Mouse (Mus musculus) forebrain, embryonic 15.5 days (tissue): ENCODE measurements at regions not wholly inside any gene's neighbourhood (a gene's known extent, or its start where the extent isn't known, plus 50 kb on each side); places are given as distances from the start of the nearest gene placed in this dataset.

Experiments used
- ATAC-seq: fragments of 200-750 bp; cut with Nextera tagmentation; replicated peaks from 2 replicates; pipeline ENCODE4 v1.8.0; 2017; ENCODE audit warnings: mild to moderate bottlenecking, moderate TSS enrichment, moderate library complexity
- H3K27ac ChIP-seq: fragments of 300-500 bp; sonication (generic); replicated peaks from 2 replicates; pipeline ENCODE4 v1.5.1; 2015; ENCODE audit warnings: mild to moderate bottlenecking, inconsistent platforms
- H3K27me3 ChIP-seq: fragments of 300-500 bp; sonication (generic); 2 replicates; pipeline ENCODE4 v1.6.1; 2015; ENCODE audit warnings: inconsistent platforms
- H3K36me3 ChIP-seq: fragments of 300-500 bp; sonication (generic); 2 replicates; pipeline ENCODE4 v1.6.1; 2015; ENCODE audit warnings: mild to moderate bottlenecking, inconsistent platforms
- H3K4me1 ChIP-seq: fragments of 300-500 bp; sonication (generic); 2 replicates; pipeline ENCODE4 v1.6.1; 2015; ENCODE audit warnings: inconsistent platforms
- H3K4me2 ChIP-seq: fragments of 300-500 bp; sonication (generic); replicated peaks from 2 replicates; pipeline ENCODE4 v1.6.1; 2015; ENCODE audit warnings: mild to moderate bottlenecking, inconsistent platforms
- H3K4me3 ChIP-seq: fragments of 300-500 bp; sonication (generic); 2 replicates; pipeline ENCODE4 v1.5.1; 2015; ENCODE audit warnings: mild to moderate bottlenecking, inconsistent platforms
- H3K9ac ChIP-seq: fragments of 300-500 bp; sonication (generic); replicated peaks from 2 replicates; pipeline ENCODE4 v1.6.1; 2015; ENCODE audit warnings: mild to moderate bottlenecking, inconsistent platforms
- H3K9me3 ChIP-seq: fragments of 300-500 bp; sonication (generic); 2 replicates; pipeline ENCODE4 v1.6.1; 2016; ENCODE audit warnings: inconsistent platforms
- WGBS: fragments of 180-500 bp; shearing (Covaris S2); methylation state at CpG from one replicate; pipeline ENCODE4 v1.1.7; 2015; ENCODE audit warnings: mixed read lengths; 5-methylcytosine and 5-hydroxymethylcytosine counted together

GRCm38 (mm10) chr10:65342513-65342912, 1252.4 kb upstream of the Lrrtm3 start:
- H3K4me3 ChIP-seq = no peak overlapping the region
- no peak overlapping the region for H3K9ac ChIP-seq
- no peaks in the 10 kb centered on the region for H3K4me1 ChIP-seq
- H3K9me3 ChIP-seq = no peaks in the 10 kb centered on the region
- ATAC-seq = no peak
- H3K36me3 ChIP-seq = no peaks in the 10 kb centered on the region
- H3K27me3 ChIP-seq = no peaks in the 10 kb centered on the region
- H3K27ac ChIP-seq = no peak overlapping the region
- H3K4me2 ChIP-seq = no peak overlapping the region

- H3K4me2 ChIP-seq = no peak overlapping the region
- no peak overlapping the region for H3K27ac ChIP-seq
- no peaks in the 10 kb centered on the region for H3K27me3 ChIP-seq
- H3K4me1 ChIP-seq = no peaks in the 10 kb centered on the region
- no peak for ATAC-seq
- no peak overlapping the region for H3K4me3 ChIP-seq
- H3K36me3 ChIP-seq = no peaks in the 10 kb centered on the region
- no peak overlapping the region for H3K9ac ChIP-seq
- WGBS = 68% methylated on average over 1 of the region's 1 CpGs
- no peaks in the 10 kb centered on the region for H3K9me3 ChIP-seq
Measured at GRCm38 (mm10) chr10:65330345-65330744, 1240.3 kb upstream of the Lrrtm3 start.

- WGBS = 62% methylated on average over 2 of the region's 2 CpGs
- no peaks in the 10 kb centered on the region for H3K36me3 ChIP-seq
- H3K27ac ChIP-seq = no peak overlapping the region
- ATAC-seq = peak; percentile 70
- no peaks in the 10 kb centered on the region for H3K27me3 ChIP-seq
- H3K9ac ChIP-seq = no peak overlapping the region
- no peaks in the 10 kb centered on the region for H3K4me1 ChIP-seq
- H3K9me3 ChIP-seq = no peaks in the 10 kb centered on the region
- no peak overlapping the region for H3K4me2 ChIP-seq
- H3K4me3 ChIP-seq = no peak overlapping the region
Measured at GRCm38 (mm10) chr10:65324840-65325410, 1234.8 kb upstream of the Lrrtm3 start.

- no peak for ATAC-seq
- no peak overlapping the region for H3K4me2 ChIP-seq
- H3K36me3 ChIP-seq = no peaks in the 10 kb centered on the region
- no peaks in the 10 kb centered on the region for H3K27me3 ChIP-seq
- no peak overlapping the region for H3K4me3 ChIP-seq
- H3K4me1 ChIP-seq = no peaks in the 10 kb centered on the region
- no peaks in the 10 kb centered on the region for H3K9me3 ChIP-seq
- H3K9ac ChIP-seq = no peak overlapping the region
- no peak overlapping the region for H3K27ac ChIP-seq
- WGBS = 98% methylated on average over 1 of the region's 1 CpGs
Measured at GRCm38 (mm10) chr10:65298263-65298662, 1208.2 kb upstream of the Lrrtm3 start.
